Mouse (Mus musculus) forebrain, embryonic 15.5 days (tissue): ENCODE measurements around the gene Evi5. TPM values are rescaled to one million over a fixed set of nuclear protein-coding genes. Genes with fewer than 3 reads are reported as not detected.

Source experiments
- ATAC-seq: fragments of 200-750 bp; cut with Nextera tagmentation; replicated peaks from 2 replicates; pipeline ENCODE4 v1.8.0; 2017; ENCODE audit warnings: mild to moderate bottlenecking, moderate TSS enrichment, moderate library complexity
- H3K27ac ChIP-seq: fragments of 300-500 bp; sonication (generic); replicated peaks from 2 replicates; pipeline ENCODE4 v1.5.1; 2015; ENCODE audit warnings: mild to moderate bottlenecking, inconsistent platforms
- H3K27me3 ChIP-seq: fragments of 300-500 bp; sonication (generic); 2 replicates; pipeline ENCODE4 v1.6.1; 2015; ENCODE audit warnings: inconsistent platforms
- H3K36me3 ChIP-seq: fragments of 300-500 bp; sonication (generic); 2 replicates; pipeline ENCODE4 v1.6.1; 2015; ENCODE audit warnings: mild to moderate bottlenecking, inconsistent platforms
- H3K4me1 ChIP-seq: fragments of 300-500 bp; sonication (generic); 2 replicates; pipeline ENCODE4 v1.6.1; 2015; ENCODE audit warnings: inconsistent platforms
- H3K4me2 ChIP-seq: fragments of 300-500 bp; sonication (generic); replicated peaks from 2 replicates; pipeline ENCODE4 v1.6.1; 2015; ENCODE audit warnings: mild to moderate bottlenecking, inconsistent platforms
- H3K4me3 ChIP-seq: fragments of 300-500 bp; sonication (generic); 2 replicates; pipeline ENCODE4 v1.5.1; 2015; ENCODE audit warnings: mild to moderate bottlenecking, inconsistent platforms
- H3K9ac ChIP-seq: fragments of 300-500 bp; sonication (generic); replicated peaks from 2 replicates; pipeline ENCODE4 v1.6.1; 2015; ENCODE audit warnings: mild to moderate bottlenecking, inconsistent platforms
- H3K9me3 ChIP-seq: fragments of 300-500 bp; sonication (generic); 2 replicates; pipeline ENCODE4 v1.6.1; 2016; ENCODE audit warnings: inconsistent platforms
- WGBS: fragments of 180-500 bp; shearing (Covaris S2); methylation state at CpG from one replicate; pipeline ENCODE4 v1.1.7; 2015; ENCODE audit warnings: mixed read lengths; 5-methylcytosine and 5-hydroxymethylcytosine counted together
- polyA plus RNA-seq: library from polyadenylated mRNA; unstranded; fragments of >200 nt; fragmentation: Nextera tagmentation; extraction: Ambion mirVana; gene quantifications from 2 replicates; pipeline ENCODE4 v1.2.1, GENCODE M21; 2015

Gene Evi5
- polyA plus RNA-seq, 1 experiment from 2014 or later: 57.2 TPM

- Histone ChIP-seq H3K27me3 (peaks cover 79% of the 10 kb centered on the region), H3K27ac (no peak overlapping the region), H3K36me3 (no peaks in the 10 kb centered on the region), H3K4me1 (peaks cover 45% of the 10 kb centered on the region), H3K9me3 (no peaks in the 10 kb centered on the region), H3K9ac (no peak overlapping the region), H3K4me3 (peak overlapping the region; percentile 21), H3K4me2 (peak overlapping the region; percentile 29)
- under 1% methylated on average over 57 of the region's 57 CpGs for WGBS
- no peak for ATAC-seq
These were observed 148.5 kb downstream of the Evi5 start for GRCm38 (mm10) chr5:107726281-107727006.

- Histone ChIP-seq H3K36me3 (no peaks in the 10 kb centered on the region), H3K27me3 (peaks cover 84% of the 10 kb centered on the region), H3K9ac (no peak within 1 kb of the TSS), H3K4me2 (peak within 1 kb of the TSS; percentile 29), H3K27ac (no peak within 1 kb of the TSS), H3K4me3 (peak within 1 kb of the TSS; percentile 21), H3K9me3 (no peaks in the 10 kb centered on the region), H3K4me1 (peaks cover 52% of the 10 kb centered on the region)
- WGBS: under 1% methylated on average over 41 of the region's 41 CpGs
- ATAC-seq: peak; percentile 49; the same call in 1 of the 2 replicates
These were observed 149.3 kb downstream of the Evi5 start, which contains the start of gene Gfi1 for GRCm38 (mm10) chr5:107725435-107726261. Gfi1 (minus strand) TSS chr5:107726036.

DNA sequence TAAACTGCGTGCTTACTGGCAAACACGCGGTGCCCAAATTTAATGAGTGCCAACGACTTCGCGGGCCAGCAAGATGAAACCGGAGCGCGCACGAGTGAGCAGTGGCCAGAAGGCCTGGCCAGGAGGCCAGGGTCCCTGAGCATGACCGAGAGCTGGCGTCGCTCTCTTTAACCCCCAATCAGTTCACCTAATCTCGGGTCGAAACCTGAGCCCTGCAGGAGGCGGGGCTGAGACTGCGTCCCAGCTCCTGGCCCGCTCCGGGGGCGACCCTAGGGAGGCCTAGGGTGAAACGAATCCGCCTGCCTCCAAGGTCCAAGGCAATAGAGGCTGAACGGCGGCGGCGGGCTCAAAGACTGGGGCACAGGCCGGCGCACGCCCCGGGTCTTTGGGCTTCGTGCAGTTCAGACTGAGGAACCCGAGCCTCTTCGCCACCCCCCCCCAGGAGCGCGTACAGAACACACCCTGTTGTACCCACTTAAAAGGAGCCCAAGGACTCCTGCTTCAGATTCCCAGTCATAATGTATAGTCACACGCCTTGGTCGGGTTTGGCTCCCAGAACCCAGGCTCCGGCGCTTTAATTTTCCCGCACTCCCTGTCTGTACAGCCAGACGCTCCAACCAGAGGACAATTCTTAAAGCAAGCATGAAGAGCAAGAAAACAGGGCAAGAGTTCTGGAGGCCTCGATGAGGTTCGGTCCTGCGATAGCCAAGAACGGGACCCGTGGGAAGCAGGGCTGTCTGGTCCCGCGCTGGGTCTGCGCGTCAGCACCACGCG, 150.1 kb downstream of the Evi5 start:
- no peaks in the 10 kb centered on the region for H3K9me3 ChIP-seq
- H3K36me3 ChIP-seq: no peaks in the 10 kb centered on the region
- H3K9ac ChIP-seq: no peak overlapping the region
- ATAC-seq: peak; percentile 6; the same call in 1 of the 2 replicates
- H3K27me3 ChIP-seq: peaks cover 84% of the 10 kb centered on the region
- H3K4me1 ChIP-seq: peaks cover 52% of the 10 kb centered on the region
- H3K27ac ChIP-seq: no peak overlapping the region
- WGBS: under 1% methylated on average over 52 of the region's 52 CpGs
- H3K4me2 ChIP-seq: peak overlapping the region; percentile 7; the same call in 1 of the 2 replicates
- peak overlapping the region; percentile 18 for H3K4me3 ChIP-seq

DNA sequence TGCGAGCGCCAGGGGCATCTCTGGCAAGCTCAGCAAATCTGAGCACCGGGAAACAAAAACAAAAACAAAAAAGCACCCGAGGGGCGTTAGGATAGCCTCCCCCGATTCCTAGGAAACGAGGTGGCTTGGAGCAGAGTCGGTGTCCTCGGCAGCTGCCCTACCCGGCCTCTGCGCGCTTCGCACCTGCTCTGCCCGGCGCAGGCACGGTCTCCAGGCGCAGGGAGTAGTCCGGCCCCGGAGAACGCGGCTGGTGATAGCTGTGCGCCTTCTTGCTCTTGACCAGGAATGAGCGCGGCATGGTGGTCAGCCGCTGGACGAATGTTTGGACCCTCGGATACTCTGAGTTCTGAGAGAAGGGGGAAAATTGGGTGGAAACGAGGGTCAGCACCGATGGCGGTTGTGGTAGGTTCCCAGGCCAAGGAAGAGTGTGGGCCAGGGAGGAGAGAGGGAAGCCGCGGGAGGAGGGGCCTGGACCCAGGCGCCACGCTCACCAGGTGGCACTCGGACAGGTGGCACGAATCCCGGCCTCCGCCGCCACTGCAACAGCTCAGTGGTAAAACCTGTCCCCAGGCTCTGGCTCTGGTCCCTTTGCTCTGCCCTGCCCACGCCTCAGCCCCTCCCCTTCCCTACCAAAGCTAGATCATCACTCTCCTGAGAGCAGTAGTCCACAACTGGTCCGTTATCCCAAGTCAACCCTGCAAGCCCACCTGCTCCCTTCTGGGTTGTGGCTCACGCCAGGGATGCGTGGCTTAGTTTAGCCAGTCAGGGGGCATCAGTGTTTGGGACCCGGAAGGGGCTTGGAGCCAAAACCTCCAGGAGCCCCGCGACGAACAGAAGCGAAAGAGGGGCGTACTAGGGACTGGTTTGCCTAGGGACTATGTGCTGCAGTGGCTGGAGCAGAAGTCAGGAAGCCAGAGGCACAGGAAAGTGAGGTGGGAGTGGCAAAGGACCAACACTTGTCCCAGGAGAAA, 151.1 kb downstream of the Evi5 start:
- Histone ChIP-seq H3K9ac (no peak overlapping the region), H3K4me2 (0 out of 2 replicates have a peak overlapping the region, but pooled peaks have one; percentile 18), H3K4me1 (peaks cover 52% of the 10 kb centered on the region), H3K4me3 (no peak overlapping the region), H3K9me3 (no peaks in the 10 kb centered on the region), H3K36me3 (no peaks in the 10 kb centered on the region), H3K27ac (no peak overlapping the region), H3K27me3 (peaks cover 90% of the 10 kb centered on the region)
- no peak for ATAC-seq
- under 1% methylated on average over 47 of the region's 49 CpGs for WGBS

DNA sequence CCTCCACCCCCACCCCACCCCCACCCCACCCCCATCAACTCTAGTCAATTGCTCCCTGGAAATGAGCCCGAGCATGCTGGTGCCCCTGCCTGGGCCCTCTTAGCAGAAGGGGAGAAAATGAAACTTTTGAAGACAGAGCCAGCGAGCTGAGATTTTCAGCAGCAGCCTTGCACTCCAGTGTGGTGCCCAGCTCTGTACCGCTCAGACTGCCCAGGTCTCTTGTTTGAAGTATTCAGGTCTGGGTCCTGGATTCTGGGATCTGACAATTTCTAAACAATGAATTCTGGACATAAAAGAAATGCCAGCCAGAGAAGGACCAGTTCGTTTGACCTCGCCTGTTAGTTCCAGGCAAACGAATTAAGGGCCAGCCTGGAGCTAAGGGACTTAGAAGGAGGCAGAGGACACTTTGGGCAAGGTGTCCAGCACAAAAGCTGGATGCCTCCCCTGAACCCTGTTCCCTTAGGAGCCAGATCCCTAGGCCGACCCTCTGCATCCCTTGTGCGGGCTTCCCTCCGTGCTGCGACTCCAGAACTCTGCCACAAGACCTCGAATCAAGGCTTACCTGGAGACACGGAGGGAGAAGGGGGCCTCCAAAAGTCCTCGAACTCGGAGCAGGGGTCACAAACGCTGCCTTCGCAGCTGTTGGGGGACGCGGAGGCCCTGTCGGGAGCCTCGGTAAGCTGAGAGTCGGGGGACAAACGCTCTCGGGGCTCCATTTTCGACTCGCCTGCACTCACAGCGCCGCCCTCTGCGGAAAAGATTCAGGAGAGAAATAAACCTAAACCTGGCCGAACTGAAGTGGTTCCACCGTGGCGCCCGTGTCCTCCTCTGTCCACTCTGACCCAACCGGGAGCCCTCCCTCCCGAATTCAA, 152.0 kb downstream of the Evi5 start:
- Histone ChIP-seq H3K4me2 (0 out of 2 replicates have a peak overlapping the region, but pooled peaks have one; percentile 18), H3K4me1 (peaks cover 52% of the 10 kb centered on the region), H3K9me3 (no peaks in the 10 kb centered on the region), H3K27me3 (peaks cover 88% of the 10 kb centered on the region), H3K27ac (no peak overlapping the region), H3K9ac (no peak overlapping the region), H3K4me3 (no peak overlapping the region), H3K36me3 (no peaks in the 10 kb centered on the region)
- no peak for ATAC-seq
- under 1% methylated on average over 34 of the region's 34 CpGs for WGBS

GRCm38 (mm10) chr5:107721638-107722011, 153.3 kb downstream of the Evi5 start:
- peak overlapping the region; percentile 49 for H3K4me2 ChIP-seq
- H3K36me3 ChIP-seq: no peaks in the 10 kb centered on the region
- no peaks in the 10 kb centered on the region for H3K9me3 ChIP-seq
- peaks cover 49% of the 10 kb centered on the region for H3K4me1 ChIP-seq
- peaks cover 89% of the 10 kb centered on the region for H3K27me3 ChIP-seq
- no peak overlapping the region for H3K9ac ChIP-seq
- WGBS: 2% methylated on average over 33 of the region's 33 CpGs
- ATAC-seq: 0 out of 2 replicates have a peak, but pooled peaks have one; percentile 44
- peak overlapping the region; percentile 32 for H3K4me3 ChIP-seq
- H3K27ac ChIP-seq: no peak overlapping the region

DNA sequence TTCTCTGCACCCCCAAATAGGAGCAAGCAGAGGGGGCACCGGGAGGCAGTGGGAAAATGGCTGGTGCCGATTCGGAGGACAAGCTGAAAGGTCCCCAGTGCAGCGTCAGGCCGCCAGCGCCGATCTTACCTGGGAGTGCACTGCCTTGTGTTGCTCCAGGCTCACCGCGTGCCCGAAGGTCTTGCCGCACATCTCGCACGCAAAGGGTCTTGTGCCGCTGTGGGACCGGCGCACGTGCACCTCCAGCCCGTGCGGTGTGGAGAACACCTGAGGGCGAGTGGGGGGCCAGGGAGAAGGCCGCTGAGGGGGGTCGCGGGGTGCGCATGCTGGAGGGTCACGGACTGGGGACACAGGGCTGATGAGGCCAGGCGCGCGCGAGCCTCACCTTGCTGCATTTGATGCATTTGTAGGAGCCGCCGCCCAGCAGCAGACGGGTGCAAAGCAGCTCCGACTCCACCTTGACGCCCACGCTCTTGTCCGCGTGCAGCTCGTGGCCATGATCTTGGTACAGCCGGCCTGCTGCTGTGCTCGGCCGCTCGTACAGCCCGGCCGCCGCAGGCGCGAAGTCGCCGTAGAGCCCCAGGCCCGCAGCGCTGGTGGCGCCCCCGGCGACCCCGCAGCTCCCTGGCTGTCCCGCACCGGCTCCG, 153.8 kb downstream of the Evi5 start:
- Histone ChIP-seq H3K36me3 (no peaks in the 10 kb centered on the region), H3K9me3 (no peaks in the 10 kb centered on the region), H3K4me2 (peak overlapping the region; percentile 49), H3K27me3 (peaks cover 87% of the 10 kb centered on the region), H3K4me1 (peaks cover 44% of the 10 kb centered on the region), H3K4me3 (peak overlapping the region; percentile 32), H3K27ac (no peak overlapping the region), H3K9ac (no peak overlapping the region)
- under 1% methylated on average over 58 of the region's 58 CpGs for WGBS
- 0 out of 2 replicates have a peak, but pooled peaks have one; percentile 6 for ATAC-seq

GRCm38 (mm10) chr5:107720511-107720910, 154.4 kb downstream of the Evi5 start:
- Histone ChIP-seq H3K4me2 (no peak overlapping the region), H3K36me3 (no peaks in the 10 kb centered on the region), H3K9me3 (no peaks in the 10 kb centered on the region), H3K4me1 (peaks cover 38% of the 10 kb centered on the region), H3K27me3 (peaks cover 81% of the 10 kb centered on the region), H3K9ac (no peak overlapping the region), H3K4me3 (no peak overlapping the region), H3K27ac (no peak overlapping the region)
- no peak for ATAC-seq
- 3% methylated on average over 5 of the region's 5 CpGs for WGBS

- WGBS: 30% methylated on average over 1 of the region's 1 CpGs
- no peak overlapping the region for H3K27ac ChIP-seq
- H3K4me3 ChIP-seq: no peak overlapping the region
- no peaks in the 10 kb centered on the region for H3K36me3 ChIP-seq
- H3K4me1 ChIP-seq: peaks cover 31% of the 10 kb centered on the region
- peaks cover 74% of the 10 kb centered on the region for H3K27me3 ChIP-seq
- H3K9me3 ChIP-seq: no peaks in the 10 kb centered on the region
- ATAC-seq: no peak
- H3K9ac ChIP-seq: no peak overlapping the region
- H3K4me2 ChIP-seq: no peak overlapping the region
These were observed 155.1 kb downstream of the Evi5 start for GRCm38 (mm10) chr5:107719786-107720185.

- Histone ChIP-seq H3K27me3 (peaks cover 69% of the 10 kb centered on the region), H3K4me3 (no peak overlapping the region), H3K4me1 (peaks cover 27% of the 10 kb centered on the region), H3K36me3 (no peaks in the 10 kb centered on the region), H3K9ac (no peak overlapping the region), H3K9me3 (no peaks in the 10 kb centered on the region), H3K4me2 (no peak overlapping the region), H3K27ac (no peak overlapping the region)
- 15% methylated on average over 3 of the region's 3 CpGs for WGBS
- no peak for ATAC-seq
These were observed 155.7 kb downstream of the Evi5 start for GRCm38 (mm10) chr5:107719209-107719608.
